17 mouse cellular contexts compared by ENCODE assay signal in genomic region chr17:85382344-85382743, GRCm38 (mm10).
A peak's percentile ranks its signal among the peaks of the same experiment; 100 is the strongest.
DNase-seq lines count a peak whose midpoint lies in the region; ATAC-seq and TF ChIP-seq lines count a peak whose summit lies in the region.
"Had no signal": no experiment of that assay in that cellular context is flagged by ENCODE, and none has a peak within 500 bp of the region (broad histone marks: within the 10 kb centered on the region; RNA-seq: fewer than 3 reads in every experiment).

No protein-coding gene starts in this region.

- peak; percentile 44 for DNase-seq in lung, embryonic 14.5 days
- DNase-seq in lung, postnatal 14 days = no peak
- no peak for DNase-seq in midbrain, embryonic 14.5 days
- no peak for DNase-seq in midbrain, postnatal 0 days (ENCODE audit: low spot score)
- peak; percentile 48 for DNase-seq in MEL (ENCODE audit: low read depth, low spot score)
- DNase-seq in testis, postnatal 14 days (ENCODE audit: low spot score) = peak; percentile 26
- DNase-seq: adrenal gland, adult 8-10 months; adrenal gland, postnatal 36 days; cerebellum, adult 2 months; cerebellum, postnatal 10 days; forebrain, postnatal 0 days; gastrocnemius, postnatal 14 days; heart, postnatal 10 days; heart, postnatal 4 days had no signal

- ATAC-seq in lung, embryonic 14.5 days (ENCODE audit: insufficient read depth) = no peak
- no peak for ATAC-seq in midbrain, embryonic 14.5 days (ENCODE audit: low FRiP score, low TSS enrichment)
- ATAC-seq in midbrain, postnatal 0 days (ENCODE audit: low FRiP score) = no peak
- ATAC-seq: forebrain, embryonic 13.5 days; forebrain, postnatal 0 days had no signal

- TF ChIP-seq EP300 in MEL (IDR thresholded peaks at IDR 0.05; ENCODE audit: low read depth in 1 of 2, low read length in 2 of 2) = no peak

- H3K27me3 ChIP-seq in lung, embryonic 14.5 days (ENCODE audit: insufficient read depth, low read length) = no peaks in the 10 kb centered on the region
- H3K27me3 ChIP-seq in midbrain, embryonic 14.5 days (ENCODE audit: control insufficient read depth, insufficient read depth, low read length) = peaks cover 28% of the 10 kb centered on the region
- H3K27me3 ChIP-seq in midbrain, postnatal 0 days (ENCODE audit: insufficient read depth, low read length) = 0 out of 2 replicates have a peak, but pooled peaks cover 4% of the 10 kb centered on the region
- H3K27me3 ChIP-seq in MEL (ENCODE audit: control insufficient read depth in 1 of 2, insufficient read depth in 2 of 2, low read length in 2 of 2) = no peaks in the 10 kb centered on the region

- no peak overlapping the region for H3K4me3 ChIP-seq in lung, embryonic 14.5 days (ENCODE audit: low read depth, low read length)
- no peak overlapping the region for H3K4me3 ChIP-seq in midbrain, embryonic 14.5 days (replicated peaks; ENCODE audit: low read depth, low read length)
- H3K4me3 ChIP-seq in midbrain, postnatal 0 days (ENCODE audit: low read depth, low read length) = no peak overlapping the region
- H3K4me3 ChIP-seq in MEL (ENCODE audit: control insufficient read depth in 1 of 2, insufficient read depth in 1 of 2, low read depth in 2 of 2, low read length in 2 of 2) = peak overlapping the region; percentile 1 to 10; a peak in 2 of 4 replicates
- H3K4me3 ChIP-seq: embryonic facial prominence, embryonic 10.5 days; forebrain, embryonic 13.5 days; hindbrain, embryonic 12.5 days had no signal

- no peaks in the 10 kb centered on the region for H3K79me2 ChIP-seq in MEL (ENCODE audit: control insufficient read depth, insufficient read depth, low read length, poor library complexity)

- 39% methylated on average over 4 of the region's 4 CpGs for WGBS in lung, embryonic 14.5 days
- 63% methylated on average over 4 of the region's 4 CpGs for WGBS in midbrain, embryonic 14.5 days
- WGBS in midbrain, postnatal 0 days = 78% methylated on average over 4 of the region's 4 CpGs

- no peak for TF ChIP-seq CTCF in lung, embryonic 14.5 days (IDR thresholded peaks at IDR 0.05; ENCODE audit: low read depth)
- no peak for TF ChIP-seq CTCF in midbrain, postnatal 0 days (IDR thresholded peaks at IDR 0.05)
- no peak for TF ChIP-seq CTCF in MEL (IDR thresholded peaks at IDR 0.05 in 2 of 3, conservative IDR thresholded peaks at IDR 0.05 in 1 of 3; ENCODE audit: control insufficient read depth in 1 of 3, insufficient read depth in 1 of 3, low read depth in 2 of 3, low read length in 3 of 3, poor library complexity in 1 of 3, severe bottlenecking in 1 of 3)

- H3K4me2 ChIP-seq in lung, embryonic 14.5 days = no peak overlapping the region
- no peak overlapping the region for H3K4me2 ChIP-seq in midbrain, embryonic 14.5 days (ENCODE audit: low read length)
- no peak overlapping the region for H3K4me2 ChIP-seq in midbrain, postnatal 0 days (ENCODE audit: low read depth, low read length, poor library complexity, severe bottlenecking)
- H3K4me2 ChIP-seq: forebrain, embryonic 13.5 days; hindbrain, embryonic 12.5 days had no signal

- no peaks in the 10 kb centered on the region for H3K9me3 ChIP-seq in lung, embryonic 14.5 days (ENCODE audit: low read depth, low read length)
- H3K9me3 ChIP-seq in midbrain, embryonic 14.5 days (ENCODE audit: control insufficient read depth, low read length) = no peaks in the 10 kb centered on the region
- no peaks in the 10 kb centered on the region for H3K9me3 ChIP-seq in midbrain, postnatal 0 days (ENCODE audit: low read length)
- no peaks in the 10 kb centered on the region for H3K9me3 ChIP-seq in MEL (replicated peaks; ENCODE audit: insufficient read depth, low read length)
- H3K9me3 ChIP-seq: embryonic facial prominence, embryonic 10.5 days; forebrain, embryonic 13.5 days; hindbrain, embryonic 12.5 days had no signal

- H3K36me3 ChIP-seq in lung, embryonic 14.5 days (ENCODE audit: insufficient read depth) = no peaks in the 10 kb centered on the region
- no peaks in the 10 kb centered on the region for H3K36me3 ChIP-seq in midbrain, embryonic 14.5 days (ENCODE audit: control insufficient read depth, insufficient read depth, low read length)
- no peaks in the 10 kb centered on the region for H3K36me3 ChIP-seq in midbrain, postnatal 0 days (ENCODE audit: insufficient read depth, low read length)
- H3K36me3 ChIP-seq in MEL (ENCODE audit: control insufficient read depth in 1 of 2, insufficient read depth in 2 of 2, low read length in 2 of 2) = peaks cover 0 to 27% of the 10 kb centered on the region in 2 experiments; a peak in 2 of 4 replicates
- H3K36me3 ChIP-seq: embryonic facial prominence, embryonic 10.5 days; hindbrain, embryonic 12.5 days had no signal

- no peak overlapping the region for H3K27ac ChIP-seq in lung, embryonic 14.5 days (ENCODE audit: low read depth)
- H3K27ac ChIP-seq in midbrain, embryonic 14.5 days (replicated peaks; ENCODE audit: low read depth, low read length) = 0 out of 2 replicates have a peak overlapping the region, but pooled peaks have one; percentile 32
- H3K27ac ChIP-seq in midbrain, postnatal 0 days (ENCODE audit: low read depth, low read length) = no peak overlapping the region
- peak overlapping the region; percentile 70 for H3K27ac ChIP-seq in MEL (ENCODE audit: control insufficient read depth, low read depth, low read length)
- H3K27ac ChIP-seq: embryonic facial prominence, embryonic 10.5 days; forebrain, embryonic 13.5 days; hindbrain, embryonic 12.5 days had no signal

- H3K9ac ChIP-seq in lung, embryonic 14.5 days = no peak overlapping the region
- H3K9ac ChIP-seq in midbrain, embryonic 14.5 days (replicated peaks; ENCODE audit: low read length) = no peak overlapping the region
- no peak overlapping the region for H3K9ac ChIP-seq in midbrain, postnatal 0 days (replicated peaks; ENCODE audit: low read length, poor library complexity, severe bottlenecking)
- H3K9ac ChIP-seq in MEL (ENCODE audit: control insufficient read depth, low read depth, low read length, poor library complexity, severe bottlenecking) = peak overlapping the region; percentile 24
- H3K9ac ChIP-seq: forebrain, embryonic 13.5 days; forebrain, postnatal 0 days; hindbrain, embryonic 12.5 days had no signal

- no peak for TF ChIP-seq POLR2A in MEL (IDR thresholded peaks at IDR 0.05; ENCODE audit: control insufficient read depth in 1 of 2, insufficient read depth in 1 of 2, low read depth in 1 of 2, low read length in 2 of 2, poor library complexity in 1 of 2)

- no peaks in the 10 kb centered on the region for H3K4me1 ChIP-seq in lung, embryonic 14.5 days (ENCODE audit: insufficient read depth)
- H3K4me1 ChIP-seq in midbrain, embryonic 14.5 days (ENCODE audit: control insufficient read depth, insufficient read depth, low read length) = no peaks in the 10 kb centered on the region
- no peaks in the 10 kb centered on the region for H3K4me1 ChIP-seq in midbrain, postnatal 0 days (ENCODE audit: insufficient read depth, low read length)
- H3K4me1 ChIP-seq in MEL (ENCODE audit: control insufficient read depth in 1 of 2, insufficient read depth in 2 of 2, low read length in 2 of 2) = peaks cover 18 to 20% of the 10 kb centered on the region in 2 experiments
- H3K4me1 ChIP-seq: embryonic facial prominence, embryonic 10.5 days; hindbrain, embryonic 12.5 days had no signal

- no peak for TF ChIP-seq RAD21 in MEL (IDR thresholded peaks at IDR 0.05; ENCODE audit: low read depth, low read length)

TF ChIP-seq in MEL, 35 proteins besides CTCF, POLR2A, EP300 and RAD21:
- TF ChIP-seq TCF12 (IDR thresholded peaks at IDR 0.05; ENCODE audit: low read depth, low read length) (no peak), USF2 (IDR thresholded peaks at IDR 0.05; ENCODE audit: borderline replicate concordance in 1 of 2, insufficient read depth in 1 of 2, low read depth in 1 of 2, low read length in 2 of 2) (no peak), MAFK (IDR thresholded peaks at IDR 0.05; ENCODE audit: borderline replicate concordance, low read depth, low read length) (no peak), GABPA (IDR thresholded peaks at IDR 0.05; ENCODE audit: low read depth, low read length) (no peak), MAX (IDR thresholded peaks at IDR 0.05; ENCODE audit: low read length) (no peak), KAT2A (conservative IDR thresholded peaks at IDR 0.05; ENCODE audit: low read depth, low read length) (no peak), ZNF384 (IDR thresholded peaks at IDR 0.05; ENCODE audit: low read depth, low read length) (no peak), BHLHE40 (IDR thresholded peaks at IDR 0.05; ENCODE audit: borderline replicate concordance, low read depth, low read length) (no peak), USF1 (IDR thresholded peaks at IDR 0.05; ENCODE audit: low read depth, low read length) (no peak), MXI1 (IDR thresholded peaks at IDR 0.05; ENCODE audit: low read depth, low read length) (no peak; the same call in 1 of the 2 replicates)

Comparison
In these comparisons a context has a peak if more than half of its experiments do, and no peak if none do; other contexts are left out.
1. DNase-seq: peak in lung, embryonic 14.5 days (single experiment), MEL (single experiment) and testis, postnatal 14 days (single experiment); none in lung, postnatal 14 days (single experiment), midbrain, embryonic 14.5 days (single experiment) and midbrain, postnatal 0 days (single experiment).
2. H3K27ac ChIP-seq: peak in midbrain, embryonic 14.5 days (single experiment) and MEL (single experiment); none in lung, embryonic 14.5 days (single experiment) and midbrain, postnatal 0 days (single experiment).
3. H3K4me3 ChIP-seq: peak in MEL (2 of 2); none in lung, embryonic 14.5 days (single experiment), midbrain, embryonic 14.5 days (single experiment) and midbrain, postnatal 0 days (single experiment).